Mouse (Mus musculus): ENCODE measurements around the gene Mindy2. TPM values are rescaled to one million over a fixed set of nuclear protein-coding genes. Genes with fewer than 3 reads are reported as not detected.
"Not testable (repeated sequence)": the region's sequence is repeated elsewhere in the genome, so short reads cannot be mapped to it uniquely, and the experiment has no call there.

The Mindy2 gene
- total RNA-seq, 2 experiments from 2014 or later = 33.7 to 35.3 TPM

DNA sequence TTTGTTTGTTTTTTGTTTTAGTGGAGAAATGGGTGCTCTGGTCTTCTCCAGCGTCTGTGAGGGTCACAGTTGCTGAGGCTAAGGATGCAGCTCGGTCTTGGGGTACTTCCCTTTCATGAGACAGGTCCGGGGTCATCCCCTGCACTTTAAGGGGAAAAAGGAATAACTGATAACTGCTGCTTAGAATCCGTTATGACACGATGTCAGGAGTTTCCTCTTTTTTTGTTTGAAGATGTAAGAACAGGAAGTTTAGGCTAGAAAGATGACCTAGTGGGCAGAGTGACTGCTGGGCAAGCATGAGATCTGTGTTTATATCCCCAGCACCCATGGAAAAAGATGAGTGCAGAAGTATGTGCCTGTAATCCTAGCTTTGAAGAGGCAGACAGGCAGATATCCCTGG lies 71.8 kb downstream of the Mindy2 start:
- no peak for DNase-seq (ENCODE audit: low spot score in 2 of 2)

DNA sequence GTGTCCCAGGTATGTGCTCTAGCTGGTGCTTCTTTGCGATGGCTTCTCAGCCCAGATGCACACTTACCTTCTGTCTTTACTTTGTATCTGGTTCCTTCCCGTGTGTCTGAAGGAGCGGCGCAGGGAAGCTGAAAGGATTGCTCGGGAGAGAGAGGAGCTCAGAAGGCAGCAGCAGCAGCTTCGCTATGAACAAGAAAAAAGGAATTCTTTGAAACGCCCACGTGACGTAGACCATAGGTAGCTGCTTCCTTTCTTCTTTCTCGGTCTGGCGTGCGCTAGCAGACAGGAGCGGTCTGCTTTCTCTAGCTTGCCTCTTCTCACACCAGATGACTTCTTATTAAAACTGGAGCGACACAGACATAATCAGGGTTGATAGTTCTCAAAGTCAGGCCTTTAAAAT lies 72.3 kb downstream of the Mindy2 start:
- DNase-seq (ENCODE audit: low spot score in 2 of 2) = no peak

DNA sequence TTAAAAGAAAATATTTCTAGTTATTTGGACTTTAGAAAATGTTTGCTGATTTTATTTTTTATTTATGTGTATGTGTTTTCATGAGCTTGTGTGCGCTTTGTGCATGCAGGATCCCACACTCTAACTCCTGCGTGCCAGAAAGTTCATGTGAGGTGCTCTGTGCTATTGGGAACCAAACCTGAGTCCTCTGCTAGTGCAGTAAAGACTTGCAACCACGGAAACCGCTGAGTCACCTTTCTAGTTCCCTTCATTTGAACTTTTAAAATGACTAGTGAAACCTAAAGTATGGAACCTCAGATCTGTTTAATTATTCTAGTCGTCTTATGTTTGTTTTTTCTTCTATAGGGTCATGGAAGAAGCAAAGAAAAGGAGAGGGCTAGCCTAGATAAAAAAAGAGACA lies 76.0 kb downstream of the Mindy2 start:
- DNase-seq (ENCODE audit: low spot score in 2 of 2) = no peak

DNA sequence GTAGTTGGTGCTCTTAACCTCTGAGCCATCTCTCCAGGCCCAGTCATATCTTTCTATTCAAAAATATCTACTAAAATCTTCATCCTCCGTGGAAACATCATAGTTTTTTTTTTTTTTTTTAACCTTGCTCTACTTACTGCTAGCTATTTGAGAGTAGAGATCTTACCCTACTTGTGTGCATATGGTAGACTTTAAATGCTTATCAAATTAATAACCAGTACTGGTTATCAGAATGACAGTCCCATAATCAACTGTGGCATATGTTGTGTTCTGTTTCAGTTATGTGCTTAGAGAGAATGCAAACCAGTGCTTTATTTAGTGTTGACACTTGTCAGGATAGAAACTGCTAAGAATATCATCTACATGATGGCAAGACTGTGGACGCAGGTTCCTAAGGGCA lies 78.9 kb downstream of the Mindy2 start:
- no peak for DNase-seq (ENCODE audit: low spot score in 2 of 2)

DNA sequence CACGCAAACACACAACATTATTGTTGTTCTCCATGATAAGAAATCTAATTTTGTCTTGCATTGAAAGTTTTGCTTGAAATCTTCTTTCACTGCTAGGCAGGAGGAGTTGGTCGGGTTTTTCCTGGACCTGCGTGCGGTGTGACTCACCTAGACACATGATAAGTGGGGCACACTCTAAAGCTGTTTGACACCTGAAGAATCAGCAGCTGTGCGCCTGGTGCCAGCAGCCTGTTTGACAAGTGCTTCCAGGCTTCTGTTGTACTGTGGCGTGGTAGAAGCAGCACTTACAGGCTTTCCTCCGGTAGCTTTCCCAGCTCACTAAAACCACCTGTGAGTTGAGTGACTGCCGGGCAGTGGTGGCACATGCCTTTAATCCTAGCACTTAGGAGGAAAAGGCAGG lies 86.6 kb downstream of the Mindy2 start:
- no peak for DNase-seq (ENCODE audit: low spot score in 2 of 2)

DNA sequence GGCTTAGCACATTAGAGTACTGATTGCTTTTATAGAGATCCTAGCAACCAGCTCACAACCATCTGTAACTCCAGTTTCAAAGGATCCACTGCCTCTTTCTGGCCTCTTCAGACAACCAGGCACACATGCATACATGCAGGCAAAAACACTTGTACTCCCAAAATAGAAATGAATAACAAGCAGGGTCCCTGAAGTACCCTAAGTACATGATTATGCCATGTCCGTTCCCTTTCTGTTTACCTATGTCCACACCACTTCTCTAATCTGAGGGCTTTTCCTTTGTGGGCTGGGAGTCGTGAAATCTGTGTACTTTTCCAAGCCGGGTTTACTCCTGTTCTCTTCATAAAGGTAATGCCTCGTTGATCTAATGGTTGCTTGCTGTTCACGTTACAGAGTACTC lies 89.3 kb downstream of the Mindy2 start:
- peak in 1 of 2 experiments; percentile 28 for DNase-seq (ENCODE audit: low spot score in 2 of 2)

DNA sequence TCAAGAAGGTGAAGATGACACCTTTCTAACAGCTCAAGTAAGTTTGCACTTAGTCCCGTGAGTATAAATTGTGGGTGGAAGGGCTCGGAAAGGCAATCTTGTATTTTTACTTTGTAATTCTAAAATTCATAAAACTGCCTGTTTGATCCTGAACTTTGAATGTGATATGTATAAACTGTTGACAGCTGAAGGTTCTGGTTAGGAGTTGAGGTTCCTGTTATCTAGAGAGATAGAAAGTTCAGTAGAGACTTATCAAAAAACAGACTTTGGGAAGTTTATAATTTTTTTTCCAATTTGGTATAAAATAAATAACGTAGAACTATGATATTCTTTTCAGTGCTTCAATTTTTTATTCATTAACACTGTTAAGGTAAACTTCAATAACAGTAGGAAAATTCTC lies 94.1 kb downstream of the Mindy2 start:
- no peak for DNase-seq (ENCODE audit: low spot score in 2 of 2)

DNA sequence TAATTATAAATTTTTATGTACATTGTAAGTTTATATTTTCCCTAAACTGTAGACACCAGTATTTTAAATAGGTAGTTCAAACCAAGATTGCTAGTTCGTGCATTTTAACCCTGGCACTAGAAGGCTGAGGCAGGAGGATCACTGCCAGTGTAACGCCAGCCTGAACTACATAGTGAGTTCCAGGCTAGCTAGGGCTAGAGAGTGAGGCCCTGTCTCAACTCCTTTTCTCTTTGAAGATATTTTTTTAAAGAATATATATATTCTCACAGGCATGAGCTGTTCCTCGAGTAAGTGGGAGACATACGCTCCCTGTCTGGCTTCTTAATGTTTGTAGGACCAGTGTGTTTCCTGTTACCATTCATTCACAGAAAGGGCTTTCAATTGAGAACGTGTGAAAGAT lies 100.2 kb downstream of the Mindy2 start:
- no peak for DNase-seq (ENCODE audit: low spot score in 2 of 2)

DNA sequence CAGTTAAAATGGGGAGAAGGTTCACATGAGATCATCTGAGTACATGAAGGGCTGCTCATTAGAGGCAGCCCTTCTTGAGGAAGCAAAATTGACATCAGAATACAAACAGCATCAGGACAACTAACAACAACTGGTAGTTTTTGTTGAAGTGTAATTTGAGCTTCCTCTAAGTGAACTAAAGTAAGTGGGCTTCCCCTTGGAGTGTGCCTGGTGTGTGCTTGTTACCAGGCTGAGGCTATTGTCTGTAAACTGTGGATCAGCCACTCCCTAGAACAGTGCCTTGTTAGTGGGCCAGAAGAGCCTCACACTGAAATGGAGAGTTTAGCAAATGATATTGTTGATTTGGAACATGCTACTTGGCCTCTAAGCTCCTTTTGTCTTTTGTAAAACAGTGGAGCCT lies 101.5 kb downstream of the Mindy2 start:
- DNase-seq (ENCODE audit: low spot score in 2 of 2) = no peak

DNA sequence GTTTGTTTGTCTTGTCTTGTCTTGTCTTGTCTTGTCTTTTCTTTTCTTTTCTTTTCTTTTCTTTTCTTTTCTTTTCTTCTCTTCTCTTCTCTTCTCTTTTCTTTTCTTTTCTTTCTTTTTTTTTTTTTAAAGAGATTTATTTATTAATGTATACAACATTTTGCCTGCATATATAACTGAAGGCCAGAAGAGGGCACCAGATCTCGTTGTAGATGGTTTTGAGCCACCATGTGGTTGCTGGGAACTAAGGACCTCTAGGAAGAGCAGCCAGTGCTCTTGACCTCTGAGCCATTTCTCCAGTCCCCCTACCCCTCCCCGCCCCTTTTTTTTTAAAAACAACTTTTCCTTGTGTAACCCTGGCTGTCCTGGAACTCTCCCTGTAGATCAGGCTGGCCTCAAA lies 104.7 kb downstream of the Mindy2 start:
- DNase-seq (ENCODE audit: low spot score in 2 of 2) = not testable (repeated sequence)

DNA sequence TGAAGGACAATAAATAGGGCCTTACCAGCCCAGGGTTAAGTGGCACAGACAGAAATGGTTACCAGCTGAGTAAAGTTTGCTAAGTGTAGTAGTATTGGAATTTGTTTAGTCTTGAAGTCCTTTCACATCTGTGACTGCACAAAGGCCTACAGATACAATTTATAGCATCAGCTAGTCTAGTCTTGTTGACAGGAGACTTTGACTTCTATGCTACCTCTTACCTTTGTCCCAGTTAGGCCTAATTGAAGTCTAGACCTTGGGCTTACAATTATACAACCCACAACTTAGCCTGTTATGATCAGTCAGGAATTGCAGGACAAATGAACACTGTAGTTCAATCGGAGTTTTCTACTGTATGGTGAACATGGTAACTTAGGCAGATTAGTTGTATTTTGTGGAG lies 105.5 kb downstream of the Mindy2 start:
- no peak for DNase-seq (ENCODE audit: low spot score in 2 of 2)

Other genes with a start within 250 kb of the Mindy2 start
- gene Ccnb2, start 235.6 kb downstream of the Mindy2 start, total RNA-seq (2021) = 1 to 10 TPM; 1.1 to 1.2 TPM
- gene Rnf111, start 153.4 kb downstream of the Mindy2 start, total RNA-seq (2021) = 10 to 100 TPM; 39.8 to 40.4 TPM
- gene Sltm, start 114.4 kb downstream of the Mindy2 start, total RNA-seq (2021) = 10 to 100 TPM; 48.5 to 53.5 TPM
- 1 to 10 TPM in 1 of 2 experiments, under 1 TPM in 1; 0.84 to 1.3 TPM for gene Gm10642, start 923 bp downstream of the Mindy2 start, total RNA-seq (2021)
- gene Adam10, start 21.8 kb upstream of the Mindy2 start, total RNA-seq (2021) = 10 to 100 TPM; 65.8 to 68.4 TPM

Measured in layer of hippocampus, adult 18-20 months (tissue).